9 mouse cellular contexts compared by ENCODE assay signal in genomic region chr9:80026017-80026416, GRCm38 (mm10). TPM values are rescaled to one million over a fixed set of nuclear protein-coding genes. Genes with fewer than 3 reads are reported as not detected.
DNase-seq lines count a peak whose midpoint lies in the region; ATAC-seq and TF ChIP-seq lines count a peak whose summit lies in the region.
"Had no signal": no experiment of that assay in that cellular context is flagged by ENCODE, and none has a peak within 500 bp of the region (broad histone marks: within the 10 kb centered on the region; RNA-seq: fewer than 3 reads in every experiment).

No protein-coding gene starts in this region.

- no peak for ATAC-seq in forebrain, postnatal 0 days
- ATAC-seq in hematopoietic stem cell, adult 5-6 weeks (replicated peaks in 1 of 2; ENCODE audit: insufficient read depth in 1 of 2, low FRiP score in 2 of 2, low TSS enrichment in 1 of 2, low read depth in 1 of 2, poor library complexity in 2 of 2, severe bottlenecking in 2 of 2): peak; percentile 77 to 82
- ATAC-seq in midbrain, embryonic 16.5 days: 0 out of 2 replicates have a peak, but pooled peaks have one; percentile 42

- no peaks in the 10 kb centered on the region for H3K9me3 ChIP-seq in forebrain, postnatal 0 days (ENCODE audit: low read length)
- no peaks in the 10 kb centered on the region for H3K9me3 ChIP-seq in midbrain, embryonic 16.5 days (replicated peaks; ENCODE audit: control insufficient read depth, low read length, poor library complexity, severe bottlenecking)
- H3K9me3 ChIP-seq: neural tube, embryonic 13.5 days had no signal

- no peaks in the 10 kb centered on the region for H3K4me1 ChIP-seq in forebrain, postnatal 0 days (ENCODE audit: insufficient read depth)
- H3K4me1 ChIP-seq in midbrain, embryonic 16.5 days (ENCODE audit: control insufficient read depth, insufficient read depth, low read length): no peaks in the 10 kb centered on the region
- no peaks in the 10 kb centered on the region for H3K4me1 ChIP-seq in testis, adult 2 months (ENCODE audit: control insufficient read depth, insufficient read depth, low read length)
- H3K4me1 ChIP-seq: neural tube, embryonic 13.5 days had no signal

- 0% methylated on average over 2 of the region's 2 CpGs for WGBS in forebrain, postnatal 0 days
- WGBS in midbrain, embryonic 16.5 days: 2% methylated on average over 2 of the region's 2 CpGs

- no peak overlapping the region for H3K4me3 ChIP-seq in forebrain, postnatal 0 days (ENCODE audit: low read depth, low read length)
- H3K4me3 ChIP-seq in left cerebral cortex, adult 2 months: no peak overlapping the region
- H3K4me3 ChIP-seq in midbrain, embryonic 16.5 days (ENCODE audit: low read depth, low read length): no peak overlapping the region
- H3K4me3 ChIP-seq in testis, adult 2 months (ENCODE audit: control insufficient read depth, low read depth, low read length): no peak overlapping the region
- H3K4me3 ChIP-seq: neural tube, embryonic 13.5 days had no signal

- no peaks in the 10 kb centered on the region for H3K27me3 ChIP-seq in forebrain, postnatal 0 days (ENCODE audit: insufficient read depth, low read length)
- no peaks in the 10 kb centered on the region for H3K27me3 ChIP-seq in midbrain, embryonic 16.5 days (ENCODE audit: control insufficient read depth, insufficient read depth, low read depth, low read length)
- no peaks in the 10 kb centered on the region for H3K27me3 ChIP-seq in testis, adult 2 months (ENCODE audit: control insufficient read depth, insufficient read depth, low read length)
- H3K27me3 ChIP-seq: neural tube, embryonic 13.5 days had no signal

- H3K36me3 ChIP-seq in forebrain, postnatal 0 days (ENCODE audit: insufficient read depth): no peaks in the 10 kb centered on the region
- H3K36me3 ChIP-seq in midbrain, embryonic 16.5 days (ENCODE audit: control insufficient read depth, insufficient read depth, low read length): no peaks in the 10 kb centered on the region
- no peaks in the 10 kb centered on the region for H3K36me3 ChIP-seq in testis, adult 2 months (ENCODE audit: control insufficient read depth, insufficient read depth, low read length)
- H3K36me3 ChIP-seq: neural tube, embryonic 13.5 days had no signal

- DNase-seq in right cerebral cortex, adult 18-20 months: peak; percentile 41
- DNase-seq in right cerebral cortex, postnatal 36 days (ENCODE audit: low spot score in 2 of 2): no peak
- DNase-seq in brain, embryonic 14.5 days (ENCODE audit: low read depth): peak; percentile 71
- peak; percentile 77 for DNase-seq in forebrain, postnatal 0 days
- DNase-seq in left cerebral cortex, adult 2 months (ENCODE audit: extremely low spot score in 1 of 2, low spot score in 2 of 2): peak; percentile 29 to 43

- no peak overlapping the region for H3K4me2 ChIP-seq in forebrain, postnatal 0 days (ENCODE audit: low read depth)
- no peak overlapping the region for H3K4me2 ChIP-seq in midbrain, embryonic 16.5 days (ENCODE audit: low read length)
- H3K4me2 ChIP-seq: neural tube, embryonic 13.5 days had no signal

- TF ChIP-seq CTCF in brain, embryonic 14.5 days (IDR thresholded peaks at IDR 0.05; ENCODE audit: borderline replicate concordance, extremely low read depth, insufficient read depth, insufficient read length): peak; percentile 68; the same call in 1 of the 2 replicates
- peak; percentile 82 for TF ChIP-seq CTCF in forebrain, postnatal 0 days (IDR thresholded peaks at IDR 0.05; ENCODE audit: low read depth)
- TF ChIP-seq CTCF in left cerebral cortex, adult 2 months (IDR thresholded peaks at IDR 0.05): peak; percentile 90
- TF ChIP-seq CTCF in testis, adult 2 months (IDR thresholded peaks at IDR 0.05; ENCODE audit: control insufficient read depth, insufficient read depth, insufficient replicate concordance, low read depth, low read length): peak; percentile 39; the same call in 1 of the 2 replicates

- TF ChIP-seq POLR2A in brain, embryonic 14.5 days (IDR thresholded peaks at IDR 0.05; ENCODE audit: borderline replicate concordance, extremely low read depth, insufficient read depth, insufficient read length, poor library complexity, severe bottlenecking): no peak
- TF ChIP-seq POLR2A in testis, adult 2 months (IDR thresholded peaks at IDR 0.05; ENCODE audit: control insufficient read depth, low read depth, low read length): no peak

- H3K27ac ChIP-seq in forebrain, postnatal 0 days (ENCODE audit: low read depth, low read length): no peak overlapping the region
- H3K27ac ChIP-seq in left cerebral cortex, adult 2 months: no peak overlapping the region
- H3K27ac ChIP-seq in midbrain, embryonic 16.5 days (ENCODE audit: low read length): no peak overlapping the region
- H3K27ac ChIP-seq in testis, adult 2 months (ENCODE audit: control insufficient read depth, insufficient read depth, low read depth, low read length): no peak overlapping the region
- H3K27ac ChIP-seq: neural tube, embryonic 13.5 days had no signal

- intact Hi-C loops in left cerebral cortex, adult 2 months (cut with DNase I): loop anchor here (5.0 kb wide), 1 partner anchor 219 kb away; no protein-coding TSS in a partner anchor

- no peak overlapping the region for H3K9ac ChIP-seq in forebrain, postnatal 0 days
- no peak overlapping the region for H3K9ac ChIP-seq in midbrain, embryonic 16.5 days (ENCODE audit: low read depth, low read length)
- H3K9ac ChIP-seq: neural tube, embryonic 13.5 days had no signal

RNA-seq across cellular contexts. Expression of gene Filip1, which starts 13.4 kb away (rescaled TPM):
- 1.4 and 3.3 TPM in 2 replicates for polyA plus RNA-seq in brain, embryonic 14.5 days (2012; rRNA removed)
- 8.1 and 9.2 TPM in 2 replicates for total RNA-seq in forebrain, postnatal 0 days (2014; rRNA removed)
- 2.6 and 5.9 TPM in 2 replicates for polyA plus RNA-seq in forebrain, postnatal 0 days (2015; fragmentation: Nextera tagmentation; extraction: Ambion mirVana)
- 0.35 and 1.1 TPM in 2 replicates for total RNA-seq in hematopoietic stem cell, adult 5-6 weeks (2017)
- total RNA-seq in left cerebral cortex, adult 2 months (2021): 10 to 100 TPM; 16.2 to 16.4 TPM
- polyA plus RNA-seq in midbrain, embryonic 16.5 days (2015; fragmentation: Nextera tagmentation; extraction: Ambion mirVana): 3.9 and 4.0 TPM in 2 replicates
- polyA plus RNA-seq in testis, adult 2 months (2012; rRNA removed): 6.8 and 7.8 TPM in 2 replicates

RNA-seq across cellular contexts. Expression of gene Senp6, which starts 40.7 kb away (rescaled TPM):
- polyA plus RNA-seq in brain, embryonic 14.5 days (2012; rRNA removed): 30.1 and 66.5 TPM in 2 replicates
- total RNA-seq in forebrain, postnatal 0 days (2014; rRNA removed): 114 and 127 TPM in 2 replicates
- polyA plus RNA-seq in forebrain, postnatal 0 days (2015; fragmentation: Nextera tagmentation; extraction: Ambion mirVana): 37.8 and 44.7 TPM in 2 replicates
- total RNA-seq in hematopoietic stem cell, adult 5-6 weeks (2017): 270 and 300 TPM in 2 replicates
- 100 to 1,000 TPM in 1 of 2 experiments, 10 to 100 TPM in 1; 96.1 to 104 TPM for total RNA-seq in left cerebral cortex, adult 2 months (2021)
- 41.3 and 45.0 TPM in 2 replicates for polyA plus RNA-seq in midbrain, embryonic 16.5 days (2015; fragmentation: Nextera tagmentation; extraction: Ambion mirVana)
- 18.8 and 20.9 TPM in 2 replicates for polyA plus RNA-seq in testis, adult 2 months (2012; rRNA removed)

Comparison
In these comparisons a context has a peak if more than half of its experiments do, and no peak if none do; other contexts are left out.
1. DNase-seq: peak in right cerebral cortex, adult 18-20 months (single experiment), brain, embryonic 14.5 days (single experiment), forebrain, postnatal 0 days (single experiment) and left cerebral cortex, adult 2 months (2 of 2); none in right cerebral cortex, postnatal 36 days (0 of 2).
2. CTCF ChIP-seq: peak in every context shown above with its lines; median percentile 90 in left cerebral cortex, adult 2 months; 82 in forebrain, postnatal 0 days; 68 in brain, embryonic 14.5 days; 39 in testis, adult 2 months.